Mouse (Mus musculus) megakaryocyte, embryonic 14.5 days (primary cell): ENCODE measurements around the gene Il5.

Experiments used
- FLI1 ChIP-seq: IDR thresholded peaks from 2 replicates; pipeline ENCODE4 v1.6.1; 2012; ENCODE audit warnings: low read length, inconsistent platforms, mixed read lengths
- GATA1 ChIP-seq: IDR thresholded peaks from 3 replicates; pipeline ENCODE4 v1.6.1; 2012; ENCODE audit warnings: mixed read lengths, low read length, inconsistent platforms, borderline replicate concordance

DNA sequence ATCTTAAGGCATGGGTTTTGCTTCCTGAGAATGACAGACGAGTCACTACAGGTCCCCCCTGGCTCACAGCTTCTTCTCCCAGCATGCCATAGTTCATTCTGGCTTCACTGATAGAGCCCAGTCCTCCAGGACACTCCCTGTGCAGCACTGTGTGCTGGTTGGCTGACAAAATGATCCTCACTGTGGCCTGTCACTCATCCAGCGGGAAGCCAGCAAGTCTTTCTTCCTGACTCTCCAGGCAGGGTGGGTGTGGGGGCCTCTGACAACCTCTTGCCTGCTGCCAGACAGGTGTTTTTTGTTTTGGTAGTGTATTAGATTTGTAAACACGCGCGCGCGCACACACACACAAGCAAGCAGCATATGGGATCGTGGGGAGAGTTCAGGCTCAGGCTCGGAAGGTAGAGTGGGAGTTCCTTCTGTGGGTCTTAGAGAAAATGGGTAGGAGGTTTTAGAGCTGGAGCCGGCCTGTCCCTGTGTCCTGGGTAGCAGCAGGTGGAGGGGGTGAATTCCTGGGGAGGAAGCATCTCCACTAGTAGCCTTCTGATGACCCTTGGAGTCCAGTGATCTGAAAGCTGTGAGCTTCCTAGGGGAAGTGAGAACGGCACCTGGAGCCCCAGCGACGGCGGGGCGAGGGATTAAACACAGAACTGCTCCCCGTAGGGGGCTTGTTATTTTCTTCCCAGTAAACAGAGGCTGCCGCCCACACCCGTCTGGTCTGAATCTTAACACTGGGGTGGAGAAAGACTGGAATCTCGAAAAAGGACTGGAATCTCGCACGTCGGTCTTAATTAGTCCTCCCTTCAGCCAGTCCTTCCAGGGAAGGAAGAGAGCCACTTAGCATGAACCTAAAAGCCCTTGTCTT is 39.2 kb downstream of the Il5 start:
- TF ChIP-seq GATA1 (no peak), FLI1 (no peak)
